9 mouse cellular contexts compared by ENCODE assay signal in genomic region chr2:90747131-90747530, GRCm38 (mm10). TPM values are rescaled to one million over a fixed set of nuclear protein-coding genes. Genes with fewer than 3 reads are reported as not detected.
DNase-seq lines count a peak whose midpoint lies in the region; ATAC-seq and TF ChIP-seq lines count a peak whose summit lies in the region.
"Had no signal": no experiment of that assay in that cellular context is flagged by ENCODE, and none has a peak within 500 bp of the region (broad histone marks: within the 10 kb centered on the region; RNA-seq: fewer than 3 reads in every experiment).

No protein-coding gene starts in this region.

- no peak for TF ChIP-seq POLR2A in MEL (IDR thresholded peaks at IDR 0.05; ENCODE audit: control insufficient read depth in 1 of 2, insufficient read depth in 1 of 2, low read depth in 1 of 2, low read length in 2 of 2, poor library complexity in 1 of 2)

- ATAC-seq in heart, embryonic 12.5 days (ENCODE audit: insufficient number of reproducible peaks, low FRiP score) = no peak
- no peak for ATAC-seq in hindbrain, embryonic 13.5 days (ENCODE audit: low FRiP score)
- ATAC-seq in midbrain, embryonic 13.5 days = no peak

- peaks cover 34% of the 10 kb centered on the region for H3K36me3 ChIP-seq in heart, embryonic 12.5 days
- peaks cover 22 to 39% of the 10 kb centered on the region in 2 experiments for H3K36me3 ChIP-seq in MEL (ENCODE audit: control insufficient read depth in 1 of 2, insufficient read depth in 2 of 2, low read length in 2 of 2)
- H3K36me3 ChIP-seq in hindbrain, embryonic 13.5 days = peaks cover 26% of the 10 kb centered on the region
- H3K36me3 ChIP-seq in midbrain, embryonic 13.5 days = peaks cover 28% of the 10 kb centered on the region

- H3K4me1 ChIP-seq in heart, embryonic 12.5 days (replicated peaks) = peaks cover 17% of the 10 kb centered on the region
- H3K4me1 ChIP-seq in MEL (ENCODE audit: control insufficient read depth in 1 of 2, insufficient read depth in 2 of 2, low read length in 2 of 2) = peaks cover 8 to 25% of the 10 kb centered on the region in 2 experiments
- peaks cover 39% of the 10 kb centered on the region for H3K4me1 ChIP-seq in hindbrain, embryonic 13.5 days (replicated peaks)
- H3K4me1 ChIP-seq in midbrain, embryonic 13.5 days (replicated peaks) = peaks cover 41% of the 10 kb centered on the region

- no peak for TF ChIP-seq CTCF in MEL (IDR thresholded peaks at IDR 0.05 in 2 of 3, conservative IDR thresholded peaks at IDR 0.05 in 1 of 3; ENCODE audit: control insufficient read depth in 1 of 3, insufficient read depth in 1 of 3, low read depth in 2 of 3, low read length in 3 of 3, poor library complexity in 1 of 3, severe bottlenecking in 1 of 3)

- H3K4me3 ChIP-seq in heart, embryonic 12.5 days = peak overlapping the region; percentile 98
- peak overlapping the region; percentile 84 to 86 for H3K4me3 ChIP-seq in MEL (ENCODE audit: control insufficient read depth in 1 of 2, insufficient read depth in 1 of 2, low read depth in 2 of 2, low read length in 2 of 2)
- H3K4me3 ChIP-seq in hindbrain, embryonic 13.5 days = peak overlapping the region; percentile 90
- H3K4me3 ChIP-seq in midbrain, embryonic 13.5 days (replicated peaks) = peak overlapping the region; percentile 97

- no peaks in the 10 kb centered on the region; the same call in 1 of the 2 replicates for H3K9me3 ChIP-seq in heart, embryonic 12.5 days (replicated peaks)
- H3K9me3 ChIP-seq in MEL (replicated peaks; ENCODE audit: insufficient read depth, low read length) = no peaks in the 10 kb centered on the region
- H3K9me3 ChIP-seq in hindbrain, embryonic 13.5 days = no peaks in the 10 kb centered on the region
- H3K9me3 ChIP-seq in midbrain, embryonic 13.5 days = no peaks in the 10 kb centered on the region

- H3K27ac ChIP-seq in heart, embryonic 12.5 days (ENCODE audit: poor library complexity, severe bottlenecking) = no peak overlapping the region
- no peak overlapping the region for H3K27ac ChIP-seq in MEL (ENCODE audit: control insufficient read depth, low read depth, low read length)
- H3K27ac ChIP-seq in hindbrain, embryonic 13.5 days = no peak overlapping the region
- no peak overlapping the region for H3K27ac ChIP-seq in midbrain, embryonic 13.5 days

- no peak overlapping the region for H3K9ac ChIP-seq in heart, embryonic 12.5 days
- peak overlapping the region; percentile 98 for H3K9ac ChIP-seq in MEL (ENCODE audit: control insufficient read depth, low read depth, low read length, poor library complexity, severe bottlenecking)
- no peak overlapping the region for H3K9ac ChIP-seq in hindbrain, embryonic 13.5 days
- peak overlapping the region; percentile 99; the same call in 1 of the 2 replicates for H3K9ac ChIP-seq in midbrain, embryonic 13.5 days (replicated peaks)

- H3K79me2 ChIP-seq in MEL (ENCODE audit: control insufficient read depth, insufficient read depth, low read length, poor library complexity) = peaks cover 56% of the 10 kb centered on the region

- no peaks in the 10 kb centered on the region for H3K27me3 ChIP-seq in heart, embryonic 12.5 days (replicated peaks)
- H3K27me3 ChIP-seq in MEL (ENCODE audit: control insufficient read depth in 1 of 2, insufficient read depth in 2 of 2, low read length in 2 of 2) = no peaks in the 10 kb centered on the region
- H3K27me3 ChIP-seq in hindbrain, embryonic 13.5 days = no peaks in the 10 kb centered on the region
- no peaks in the 10 kb centered on the region for H3K27me3 ChIP-seq in midbrain, embryonic 13.5 days

- no peak for TF ChIP-seq RAD21 in MEL (IDR thresholded peaks at IDR 0.05; ENCODE audit: low read depth, low read length)

- intact Hi-C loops in heart, postnatal 14 days (cut with DNase I) = no loop called here

- H3K4me2 ChIP-seq in heart, embryonic 12.5 days = peak overlapping the region; percentile 82
- peak overlapping the region; percentile 90 for H3K4me2 ChIP-seq in hindbrain, embryonic 13.5 days
- peak overlapping the region; percentile 79 for H3K4me2 ChIP-seq in midbrain, embryonic 13.5 days (replicated peaks)

- TF ChIP-seq EP300 in MEL (IDR thresholded peaks at IDR 0.05; ENCODE audit: low read depth in 1 of 2, low read length in 2 of 2) = no peak

- no peak for DNase-seq in heart, postnatal 14 days
- DNase-seq in MEL (ENCODE audit: low read depth, low spot score) = no peak
- no peak for DNase-seq in frontal cortex, adult 2 months (ENCODE audit: extremely low spot score in 1 of 2, low spot score in 1 of 2)
- DNase-seq in layer of hippocampus, postnatal 36 days = no peak
- DNase-seq in adrenal gland, adult 8-10 months = no peak

- 89% methylated on average over 10 of the region's 10 CpGs for WGBS in heart, embryonic 12.5 days
- WGBS in hindbrain, embryonic 13.5 days = 92% methylated on average over 10 of the region's 10 CpGs
- 93% methylated on average over 10 of the region's 10 CpGs for WGBS in midbrain, embryonic 13.5 days

TF ChIP-seq in MEL, 35 proteins besides CTCF, POLR2A, EP300 and RAD21:
- no peak for TF ChIP-seq POLR2AphosphoS5 (IDR thresholded peaks at IDR 0.05; ENCODE audit: borderline replicate concordance, low read depth, low read length)
- TF ChIP-seq MAX (IDR thresholded peaks at IDR 0.05; ENCODE audit: low read length) = no peak
- TF ChIP-seq USF2 (IDR thresholded peaks at IDR 0.05; ENCODE audit: borderline replicate concordance in 1 of 2, insufficient read depth in 1 of 2, low read depth in 1 of 2, low read length in 2 of 2) = no peak
- TF ChIP-seq SMC3 (IDR thresholded peaks at IDR 0.05; ENCODE audit: low read depth, low read length) = no peak
- no peak for TF ChIP-seq SIN3A (IDR thresholded peaks at IDR 0.05; ENCODE audit: low read length)
- TF ChIP-seq ELF1 (IDR thresholded peaks at IDR 0.05; ENCODE audit: low read depth, low read length) = no peak
- no peak for TF ChIP-seq KAT2A (conservative IDR thresholded peaks at IDR 0.05; ENCODE audit: low read depth, low read length)
- no peak for TF ChIP-seq TCF12 (IDR thresholded peaks at IDR 0.05; ENCODE audit: low read depth, low read length)
- no peak for TF ChIP-seq TBP (IDR thresholded peaks at IDR 0.05; ENCODE audit: low read depth, low read length)
- no peak for TF ChIP-seq USF1 (IDR thresholded peaks at IDR 0.05; ENCODE audit: low read depth, low read length)
- no peak for TF ChIP-seq ZC3H11A (IDR thresholded peaks at IDR 0.05; ENCODE audit: low read depth, low read length)
- no peak for TF ChIP-seq MYB (IDR thresholded peaks at IDR 0.05; ENCODE audit: low read depth, low read length)
- TF ChIP-seq NRF1 (IDR thresholded peaks at IDR 0.05; ENCODE audit: insufficient read depth, low read depth, low read length, poor library complexity, severe bottlenecking) = no peak
- no peak for TF ChIP-seq POLR2AphosphoS2 (IDR thresholded peaks at IDR 0.05; ENCODE audit: low read length)
- no peak for TF ChIP-seq ZNF384 (IDR thresholded peaks at IDR 0.05; ENCODE audit: low read depth, low read length)
- TF ChIP-seq JUND (IDR thresholded peaks at IDR 0.05; ENCODE audit: low read depth, low read length) = no peak
- TF ChIP-seq MYC (IDR thresholded peaks at IDR 0.05; ENCODE audit: low read depth, low read length) = no peak

RNA-seq across cellular contexts. Expression of gene Fnbp4, which starts 2.0 kb away (rescaled TPM):
- polyA plus RNA-seq in heart, embryonic 12.5 days (2016; fragmentation: Nextera tagmentation; extraction: Ambion mirVana) = 73.7 and 80.2 TPM in 2 replicates
- total RNA-seq in heart, postnatal 14 days (2021) = 10 to 100 TPM; 24.5 to 30.2 TPM
- total RNA-seq in MEL (2012; rRNA removed) = 39.5 and 42.1 TPM in 2 replicates
- 100 to 1,000 TPM in 1 of 2 experiments, 10 to 100 TPM in 1; 73.7 to 353 TPM for polyA plus RNA-seq in MEL (2012; ENCODE audit: insufficient read depth in 1 of 2, insufficient read length in 2 of 2, low read depth in 1 of 2, low replicate concordance in 2 of 2, missing spikeins in 1 of 2)
- 113 and 114 TPM in 2 replicates for polyA plus RNA-seq in hindbrain, embryonic 13.5 days (2015; fragmentation: Nextera tagmentation; extraction: Ambion mirVana)
- 118 and 131 TPM in 2 replicates for polyA plus RNA-seq in midbrain, embryonic 13.5 days (2015; fragmentation: Nextera tagmentation; extraction: Ambion mirVana)
- 80.5 and 87.2 TPM in 2 replicates for polyA plus RNA-seq in frontal cortex, adult 2 months (2012; rRNA removed)
- 10 to 100 TPM; 53.5 to 66.8 TPM for total RNA-seq in layer of hippocampus, postnatal 36 days (2021)
- total RNA-seq in adrenal gland, adult 8-10 months (2022) = 100 to 1,000 TPM in 1 of 4 experiments, 10 to 100 TPM in 3; 42.9 to 112 (median 72.3) TPM

RNA-seq across cellular contexts. Expression of gene Agbl2, which starts 35.4 kb away (rescaled TPM):
- 1.1 and 1.4 TPM in 2 replicates for polyA plus RNA-seq in heart, embryonic 12.5 days (2016; fragmentation: Nextera tagmentation; extraction: Ambion mirVana)
- total RNA-seq in heart, postnatal 14 days (2021) = 1 to 10 TPM; 1.2 to 1.3 TPM
- total RNA-seq in MEL (2012; rRNA removed) = not detected in 2 replicates
- not detected for polyA plus RNA-seq in MEL (2012; ENCODE audit: insufficient read depth in 1 of 2, insufficient read length in 2 of 2, low read depth in 1 of 2, low replicate concordance in 2 of 2, missing spikeins in 1 of 2)
- polyA plus RNA-seq in hindbrain, embryonic 13.5 days (2015; fragmentation: Nextera tagmentation; extraction: Ambion mirVana) = 0.78 and 1.7 TPM in 2 replicates
- 0.21 and 0.31 TPM in 2 replicates for polyA plus RNA-seq in midbrain, embryonic 13.5 days (2015; fragmentation: Nextera tagmentation; extraction: Ambion mirVana)
- 1.8 and 2.6 TPM in 2 replicates for polyA plus RNA-seq in frontal cortex, adult 2 months (2012; rRNA removed)
- total RNA-seq in layer of hippocampus, postnatal 36 days (2021) = under 1 TPM; 0.47 to 0.78 TPM
- total RNA-seq in adrenal gland, adult 8-10 months (2022) = 1 to 10 TPM in 2 of 4 experiments, under 1 TPM in 2; 0.78 to 1.0 (median 1.00) TPM
- total RNA-seq: liver, adult 2 months had no signal

Comparison
In these comparisons a context has a peak if more than half of its experiments do, and no peak if none do; other contexts are left out.
1. H3K9ac ChIP-seq: peak in MEL (single experiment) and midbrain, embryonic 13.5 days (single experiment); none in heart, embryonic 12.5 days (single experiment) and hindbrain, embryonic 13.5 days (single experiment).
2. Peak in every context shown above with its lines, with median percentiles within 50 percentile points of each other: H3K4me2 ChIP-seq and H3K4me3 ChIP-seq.